Mouse (Mus musculus): ENCODE data around the gene Pdxdc1.
"Not testable (repeated sequence)": the region's sequence is repeated elsewhere in the genome, so short reads cannot be mapped to it uniquely, and the experiment has no call there.

Gene Pdxdc1

DNA sequence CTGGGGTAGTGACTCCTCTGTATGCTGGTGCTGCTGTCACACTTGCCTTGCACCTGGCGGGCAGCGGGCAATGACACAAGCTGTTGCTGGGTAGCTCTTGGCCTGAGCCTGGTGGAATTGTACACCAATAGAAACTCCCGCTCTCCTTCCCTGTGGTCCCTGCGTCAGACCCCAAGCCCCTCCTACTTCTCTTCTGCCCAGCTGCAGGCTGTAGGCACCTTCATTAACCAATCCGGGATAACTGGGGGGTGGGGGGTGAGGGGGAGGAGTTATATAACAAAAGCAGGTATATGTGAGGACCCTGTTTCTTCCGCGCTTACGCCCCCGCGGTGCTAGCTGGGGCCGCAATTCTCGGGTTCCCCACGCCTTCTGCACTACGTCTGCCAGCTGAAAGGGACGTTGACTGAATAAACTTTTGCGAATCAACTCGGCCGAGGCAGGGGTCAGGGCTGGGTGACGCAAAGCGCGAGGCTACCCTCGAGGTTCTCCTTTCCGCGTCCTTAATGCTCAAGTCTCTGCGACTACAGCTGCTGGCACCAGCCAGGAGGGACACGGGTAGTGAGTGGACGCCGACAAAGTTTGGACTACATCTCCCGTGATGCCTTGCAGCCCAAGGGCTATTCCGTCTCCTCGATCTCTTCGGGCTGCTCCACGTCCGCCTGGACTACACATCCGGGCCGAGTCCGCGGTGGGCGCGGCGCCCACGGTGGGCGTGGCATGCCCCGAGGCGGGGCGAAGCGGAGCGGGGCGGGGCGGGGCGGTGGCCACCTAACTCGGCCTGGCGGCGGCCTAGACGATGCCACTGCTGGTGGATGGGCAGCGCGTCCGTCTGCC is 84.2 kb downstream of the Pdxdc1 start, which contains the start of gene Ntan1:
Gene Ntan1, plus strand, starts transcription at position 286 of the 834 bp plus-strand sequence.
- DNase-seq (ENCODE audit: low spot score in 2 of 2), result peak; percentile 96

DNA sequence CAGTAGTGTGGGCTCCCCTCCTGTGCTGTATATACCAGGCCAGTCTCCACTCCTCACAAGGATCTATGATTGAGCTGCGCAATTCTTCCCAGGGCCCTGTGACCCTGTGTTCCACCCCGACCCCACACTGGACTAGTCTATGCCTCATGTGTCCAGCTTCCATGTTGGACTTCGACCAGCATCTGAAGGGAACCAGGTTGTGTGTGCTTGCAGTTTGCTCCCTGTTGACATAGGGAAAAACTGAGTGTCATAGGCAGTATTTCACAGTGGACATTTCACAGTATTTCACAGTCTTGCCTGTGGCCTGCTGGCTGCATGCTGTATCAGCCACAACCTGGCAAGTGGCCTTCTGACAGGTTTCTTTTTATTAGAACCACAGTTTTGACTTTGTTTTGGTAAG is 89.7 kb downstream of the Pdxdc1 start:
- no peak for DNase-seq (ENCODE audit: low spot score in 2 of 2)

DNA sequence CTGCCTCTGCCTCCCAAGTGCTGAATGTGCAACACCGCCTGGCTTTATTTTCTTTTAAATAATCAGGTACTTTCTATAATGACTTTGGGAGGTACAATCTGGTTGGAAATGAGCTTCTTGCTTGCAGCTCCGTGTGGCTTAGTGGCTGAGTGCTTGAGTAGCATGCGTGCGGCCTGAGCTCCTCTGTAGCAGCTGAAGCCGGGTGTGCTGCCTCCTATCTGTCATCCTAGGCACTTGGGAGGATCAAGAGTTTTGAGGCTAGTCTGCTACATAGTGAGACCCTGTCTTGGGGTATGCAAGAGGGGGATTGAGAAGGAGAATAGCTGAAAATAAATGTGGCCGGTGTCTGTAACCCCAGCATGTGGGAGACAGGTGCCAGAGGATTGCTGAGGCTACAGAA is 90.8 kb downstream of the Pdxdc1 start:
- DNase-seq (ENCODE audit: low spot score in 2 of 2), result no peak

DNA sequence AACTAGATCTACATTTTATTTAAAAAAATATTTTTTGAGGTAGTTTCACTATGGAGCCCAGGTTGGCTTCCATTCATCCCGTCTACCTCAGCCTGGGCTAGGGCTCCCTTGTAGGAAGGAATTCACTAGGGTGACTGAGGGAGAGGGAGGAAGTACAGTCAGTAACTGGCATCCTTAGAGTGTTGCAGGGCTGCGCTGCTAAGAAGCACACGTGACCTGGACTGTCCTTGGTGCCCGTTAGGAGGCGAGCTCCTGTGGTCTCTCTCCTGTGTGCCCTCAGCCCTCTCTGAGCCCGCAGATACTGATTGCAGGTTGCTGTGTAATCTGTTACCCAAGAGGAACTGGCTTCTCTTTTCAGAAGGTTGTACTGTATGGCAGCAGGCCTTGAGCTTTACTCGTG is 94.5 kb downstream of the Pdxdc1 start:
- no peak for DNase-seq (ENCODE audit: low spot score in 2 of 2)

DNA sequence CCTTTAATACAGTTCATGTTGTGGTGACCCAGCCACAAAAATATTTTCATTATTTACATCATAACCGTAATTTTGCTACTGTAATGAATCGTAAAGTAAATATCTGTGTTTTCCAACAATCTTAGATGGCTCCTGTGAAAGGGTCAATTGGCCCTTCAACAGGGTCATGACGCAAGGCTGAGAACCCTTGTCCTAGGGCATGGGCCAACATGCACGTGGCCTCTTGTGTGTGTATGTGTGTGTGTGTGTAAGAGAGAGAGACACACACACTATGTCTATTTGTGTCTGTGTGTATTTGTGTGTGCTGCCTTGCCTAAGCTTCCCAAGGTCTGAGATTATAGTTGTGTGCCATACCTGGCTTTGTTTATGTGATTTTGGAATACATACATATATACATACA is 95.3 kb downstream of the Pdxdc1 start:
- no peak for DNase-seq (ENCODE audit: low spot score in 2 of 2)

DNA sequence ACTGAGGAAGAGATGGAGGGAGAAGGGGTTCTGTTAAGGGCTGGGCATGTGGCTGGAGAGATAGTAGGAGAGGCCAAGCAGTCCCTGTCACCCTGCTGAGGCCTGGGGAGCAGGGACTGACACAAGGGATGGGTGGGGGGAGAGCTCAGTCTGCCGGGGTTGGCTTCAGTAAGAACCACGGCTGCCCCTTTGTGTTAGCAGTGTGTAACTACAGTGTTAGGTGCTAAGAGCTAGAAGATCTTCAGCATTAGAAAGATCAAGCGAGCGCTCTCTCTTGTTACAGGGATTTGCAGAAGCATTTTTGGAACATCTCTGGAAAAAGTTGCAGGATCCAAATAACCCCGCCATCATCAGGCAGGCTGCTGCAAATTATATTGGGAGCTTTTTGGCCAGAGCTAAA is 98.3 kb downstream of the Pdxdc1 start:
- no peak for DNase-seq (ENCODE audit: low spot score in 2 of 2)

DNA sequence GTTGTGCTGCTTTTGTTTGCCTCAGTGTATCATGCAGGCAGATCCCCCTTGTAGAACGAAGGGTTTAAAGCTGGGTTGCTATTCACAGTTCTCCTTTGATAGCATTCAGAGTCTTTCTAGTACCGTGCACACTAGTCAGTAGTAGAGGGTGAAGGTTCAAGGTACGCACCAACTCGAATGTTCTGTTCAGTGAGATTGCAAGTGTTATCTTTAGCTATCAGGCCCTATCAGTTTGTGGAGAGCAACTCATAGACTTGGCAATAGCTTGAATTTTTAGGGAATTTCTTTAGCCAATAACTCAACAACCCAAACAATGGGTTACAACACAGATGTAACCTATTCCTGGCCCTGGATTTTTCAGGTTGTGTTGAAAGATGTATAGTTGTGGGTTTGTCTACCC is 101.7 kb downstream of the Pdxdc1 start:
- DNase-seq (ENCODE audit: low spot score in 2 of 2), result no peak

DNA sequence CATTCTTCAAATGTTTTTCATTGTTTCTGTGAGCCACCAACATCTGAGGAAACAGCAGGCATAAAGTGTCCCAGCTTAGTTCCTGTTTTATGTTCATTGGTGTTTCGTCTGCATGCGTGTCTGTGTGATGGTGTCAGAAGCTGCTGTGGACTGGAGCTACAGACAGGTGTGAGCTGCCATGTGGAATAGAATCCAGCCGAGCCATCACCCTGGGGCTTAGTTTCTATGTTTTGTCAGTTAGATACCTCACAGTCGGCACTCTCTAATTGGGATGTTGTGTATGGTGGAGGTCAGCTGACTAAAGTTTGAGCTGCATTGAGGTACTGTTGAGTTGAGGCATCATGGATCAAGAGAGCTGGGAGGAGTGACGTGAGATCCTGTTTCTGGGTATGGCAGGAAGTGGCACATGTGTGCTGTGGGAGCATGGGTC is 106.2 kb downstream of the Pdxdc1 start:
- no peak for DNase-seq (ENCODE audit: low spot score in 2 of 2)

DNA sequence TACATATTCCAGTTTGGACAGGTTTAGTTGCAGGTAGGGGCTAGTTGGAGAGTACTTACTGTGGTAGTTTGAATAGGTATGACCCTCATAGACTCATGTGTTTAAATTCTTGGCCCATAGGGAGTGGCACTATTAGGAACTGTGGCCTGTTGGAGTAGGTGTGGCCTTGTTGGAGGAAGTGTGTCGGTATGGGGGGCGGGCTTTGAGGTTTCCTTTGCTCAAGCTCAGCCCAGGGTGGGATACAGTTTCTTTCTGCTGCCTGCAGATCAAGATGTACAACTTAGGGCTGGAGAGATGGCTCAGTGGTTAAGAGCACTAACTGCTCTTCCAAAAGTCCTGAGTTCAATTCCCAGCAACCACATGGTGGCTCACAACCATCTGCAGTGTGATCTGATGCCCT is 109.5 kb downstream of the Pdxdc1 start:
- DNase-seq (ENCODE audit: low spot score in 2 of 2), result not testable (repeated sequence)

DNA sequence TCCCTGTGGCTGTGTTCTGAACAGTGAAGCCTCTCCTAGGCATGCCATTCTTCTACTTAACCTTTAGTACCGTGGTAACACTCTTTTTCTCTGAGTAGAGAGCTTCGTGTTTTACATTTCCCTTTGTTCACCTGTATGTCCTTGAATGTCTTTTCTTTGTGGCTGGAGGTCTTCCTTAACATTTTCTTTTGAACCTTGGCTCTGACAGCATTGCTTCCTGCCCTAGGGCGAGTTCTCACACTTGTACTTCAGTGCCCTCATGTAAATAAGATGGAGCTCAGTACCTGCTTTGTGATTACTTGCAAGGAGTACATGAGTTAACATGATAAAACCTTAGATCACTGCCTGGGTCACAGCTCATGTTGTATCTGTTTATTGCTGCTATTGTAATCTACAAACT is 117.0 kb downstream of the Pdxdc1 start:
- no peak for DNase-seq (ENCODE audit: low spot score in 2 of 2)

Measured in urinary bladder, postnatal 36 days (tissue).